In genomic region chr13:109631399-109632026, GRCm38 (mm10) we compare ENCODE assay signal across 18 mouse cellular contexts.
A peak's percentile ranks its signal among the peaks of the same experiment; 100 is the strongest.
DNase-seq lines count a peak whose midpoint lies in the region; ATAC-seq and TF ChIP-seq lines count a peak whose summit lies in the region.
"Had no signal": no experiment of that assay in that cellular context is flagged by ENCODE, and none has a peak within 500 bp of the region (broad histone marks: within the 10 kb centered on the region; RNA-seq: fewer than 3 reads in every experiment).

No protein-coding gene starts in this region.

- H3K9me3 ChIP-seq in heart, embryonic 13.5 days = no peaks in the 10 kb centered on the region
- H3K9me3 ChIP-seq in liver, embryonic 12.5 days (replicated peaks) = no peaks in the 10 kb centered on the region
- H3K9me3 ChIP-seq in kidney, embryonic 16.5 days (ENCODE audit: low read length) = no peaks in the 10 kb centered on the region
- H3K9me3 ChIP-seq: embryonic facial prominence, embryonic 12.5 days; hindbrain, embryonic 13.5 days had no signal

- no peak for DNase-seq in heart, postnatal 25 days (ENCODE audit: low spot score)
- no peak for DNase-seq in liver, adult 2 months (ENCODE audit: extremely low read depth, low read depth, low spot score)
- no peak for DNase-seq in liver
- peak; percentile 39 for DNase-seq in ES-CJ7 (ENCODE audit: low read depth, low spot score)
- DNase-seq in adipocyte (ENCODE audit: low spot score) = no peak
- DNase-seq: cerebellum, adult 11 months; cerebellum, postnatal 36 days; gastrocnemius, postnatal 14 days; kidney, adult 11 months; layer of hippocampus, postnatal 36 days; lung, postnatal 36 days; midbrain, embryonic 14.5 days; thymus, postnatal 14 days had no signal

- peak overlapping the region; percentile 96 for H3K27ac ChIP-seq in heart, embryonic 13.5 days (replicated peaks)
- H3K27ac ChIP-seq in liver, adult 2 months (replicated peaks; ENCODE audit: insufficient read depth, low read depth, low read length) = 0 out of 2 replicates have a peak overlapping the region, but pooled peaks have one; percentile 17
- H3K27ac ChIP-seq in liver, embryonic 12.5 days = peak overlapping the region; percentile 66
- no peak overlapping the region for H3K27ac ChIP-seq in kidney, embryonic 16.5 days (ENCODE audit: low read length)
- H3K27ac ChIP-seq: embryonic facial prominence, embryonic 12.5 days had no signal

- no peak for TF ChIP-seq POLR2A in liver, adult 2 months (IDR thresholded peaks at IDR 0.05; ENCODE audit: extremely low read depth, insufficient read depth, low read length)

- H3K4me2 ChIP-seq in heart, embryonic 13.5 days = peak overlapping the region; percentile 68
- H3K4me2 ChIP-seq in liver, embryonic 12.5 days = no peak overlapping the region
- no peak overlapping the region for H3K4me2 ChIP-seq in kidney, embryonic 16.5 days (replicated peaks; ENCODE audit: low read depth, low read length)
- H3K4me2 ChIP-seq: embryonic facial prominence, embryonic 12.5 days; hindbrain, embryonic 13.5 days had no signal

- H3K9ac ChIP-seq in heart, embryonic 13.5 days = peak overlapping the region; percentile 42
- H3K9ac ChIP-seq in liver, adult 2 months (ENCODE audit: low read depth, low read length) = no peak overlapping the region
- no peak overlapping the region for H3K9ac ChIP-seq in liver, embryonic 12.5 days
- no peak overlapping the region for H3K9ac ChIP-seq in kidney, embryonic 16.5 days (replicated peaks; ENCODE audit: low read length)
- H3K9ac ChIP-seq: embryonic facial prominence, embryonic 12.5 days; hindbrain, embryonic 13.5 days had no signal

- no peak for ATAC-seq in heart, embryonic 13.5 days (ENCODE audit: extremely low read depth, insufficient number of reproducible peaks, low FRiP score, low TSS enrichment)
- no peak for ATAC-seq in liver, embryonic 12.5 days
- ATAC-seq in kidney, embryonic 16.5 days (ENCODE audit: low FRiP score, low TSS enrichment) = no peak

- TF ChIP-seq CTCF in liver, adult 2 months (IDR thresholded peaks at IDR 0.05; ENCODE audit: low read depth, low read length) = no peak

- H3K79me2 ChIP-seq in liver, adult 2 months (ENCODE audit: control insufficient read depth, insufficient read depth, low read length) = no peaks in the 10 kb centered on the region; the same call in 1 of the 2 replicates

- no peaks in the 10 kb centered on the region for H3K27me3 ChIP-seq in heart, embryonic 13.5 days (replicated peaks)
- H3K27me3 ChIP-seq in liver, adult 2 months (ENCODE audit: control insufficient read depth, insufficient read depth, low read length) = no peaks in the 10 kb centered on the region
- H3K27me3 ChIP-seq in liver, embryonic 12.5 days (replicated peaks) = no peaks in the 10 kb centered on the region
- H3K27me3 ChIP-seq in kidney, embryonic 16.5 days (ENCODE audit: insufficient read depth, low read length) = no peaks in the 10 kb centered on the region
- H3K27me3 ChIP-seq: embryonic facial prominence, embryonic 12.5 days; hindbrain, embryonic 13.5 days had no signal

- intact Hi-C loops in heart, postnatal 25 days (cut with DNase I) = no loop called here

- no peaks in the 10 kb centered on the region for H3K36me3 ChIP-seq in heart, embryonic 13.5 days
- no peaks in the 10 kb centered on the region for H3K36me3 ChIP-seq in liver, adult 2 months (ENCODE audit: control insufficient read depth, insufficient read depth, low read length)
- no peaks in the 10 kb centered on the region for H3K36me3 ChIP-seq in liver, embryonic 12.5 days
- H3K36me3 ChIP-seq in kidney, embryonic 16.5 days (ENCODE audit: insufficient read depth, low read length) = no peaks in the 10 kb centered on the region
- H3K36me3 ChIP-seq: embryonic facial prominence, embryonic 12.5 days; hindbrain, embryonic 13.5 days had no signal

- H3K4me3 ChIP-seq in heart, embryonic 13.5 days = no peak overlapping the region
- H3K4me3 ChIP-seq in liver, adult 2 months (ENCODE audit: insufficient read depth, low read depth, low read length) = no peak overlapping the region
- no peak overlapping the region for H3K4me3 ChIP-seq in liver, embryonic 12.5 days
- H3K4me3 ChIP-seq in kidney, embryonic 16.5 days (ENCODE audit: low read length) = no peak overlapping the region
- H3K4me3 ChIP-seq: embryonic facial prominence, embryonic 12.5 days; hindbrain, embryonic 13.5 days had no signal

- WGBS in heart, embryonic 13.5 days = 19% methylated on average over 10 of the region's 10 CpGs
- WGBS in liver, adult 2 months = 50% methylated on average over 10 of the region's 10 CpGs
- 57% methylated on average over 10 of the region's 10 CpGs for WGBS in liver, embryonic 12.5 days (ENCODE audit: insufficient replicate concordance)
- 38% methylated on average over 10 of the region's 10 CpGs for WGBS in kidney, embryonic 16.5 days

- peaks cover 41% of the 10 kb centered on the region for H3K4me1 ChIP-seq in heart, embryonic 13.5 days
- H3K4me1 ChIP-seq in liver, adult 2 months (ENCODE audit: control insufficient read depth, insufficient read depth, low read length) = peaks cover 21% of the 10 kb centered on the region
- peaks cover 44% of the 10 kb centered on the region for H3K4me1 ChIP-seq in liver, embryonic 12.5 days
- peaks cover 21% of the 10 kb centered on the region for H3K4me1 ChIP-seq in kidney, embryonic 16.5 days (ENCODE audit: insufficient read depth, low read length)
